Comparison of ENCODE assay signal across 8 mouse cellular contexts in the genomic region with DNA sequence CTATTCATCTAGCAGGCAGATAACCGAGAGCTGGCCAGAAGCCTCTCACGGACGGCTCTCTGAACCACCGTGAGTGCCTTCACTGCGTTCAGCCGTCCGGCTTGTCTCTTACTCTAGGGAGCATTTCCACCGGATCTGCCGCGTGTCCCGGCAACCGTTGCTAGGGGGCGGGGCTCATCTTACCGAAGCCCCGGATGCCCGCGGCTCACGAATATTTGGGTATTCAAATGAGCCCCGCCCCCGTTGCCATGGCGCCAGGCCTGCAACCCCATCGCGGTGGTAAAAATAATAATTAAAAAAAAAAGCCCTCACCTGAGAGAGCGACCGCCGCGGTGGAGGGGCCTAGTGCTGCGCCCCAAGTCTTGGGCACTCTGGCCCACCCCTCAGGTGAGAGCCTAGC. TPM values are rescaled to one million over a fixed set of nuclear protein-coding genes. Genes with fewer than 3 reads are reported as not detected.
DNase-seq lines count a peak whose midpoint lies in the region; ATAC-seq lines count a peak whose summit lies in the region.

No protein-coding gene starts in this region.

- H3K4me1 ChIP-seq in embryonic facial prominence, embryonic 15.5 days: peaks cover 40% of the 10 kb centered on the region
- peaks cover 35% of the 10 kb centered on the region for H3K4me1 ChIP-seq in heart, embryonic 10.5 days
- H3K4me1 ChIP-seq in kidney, embryonic 15.5 days: peaks cover 32% of the 10 kb centered on the region
- H3K4me1 ChIP-seq in liver, embryonic 11.5 days (replicated peaks; ENCODE audit: control insufficient read depth, insufficient read depth, low read length): peaks cover 50% of the 10 kb centered on the region

- peaks cover 25% of the 10 kb centered on the region for H3K36me3 ChIP-seq in embryonic facial prominence, embryonic 15.5 days
- peaks cover 30% of the 10 kb centered on the region for H3K36me3 ChIP-seq in heart, embryonic 10.5 days
- peaks cover 28% of the 10 kb centered on the region for H3K36me3 ChIP-seq in kidney, embryonic 15.5 days
- H3K36me3 ChIP-seq in liver, embryonic 11.5 days (ENCODE audit: control insufficient read depth, insufficient read depth, low read length): peaks cover 21% of the 10 kb centered on the region
- peaks cover 12% of the 10 kb centered on the region for H3K36me3 ChIP-seq in splenic B cell, adult 2 months (ENCODE audit: control insufficient read depth, insufficient read depth, low read length, poor library complexity, severe bottlenecking)

- under 1% methylated on average over 28 of the region's 28 CpGs for WGBS in embryonic facial prominence, embryonic 15.5 days
- under 1% methylated on average over 28 of the region's 28 CpGs for WGBS in heart, embryonic 10.5 days
- WGBS in kidney, embryonic 15.5 days: under 1% methylated on average over 28 of the region's 28 CpGs
- WGBS in liver, embryonic 11.5 days: 2% methylated on average over 28 of the region's 28 CpGs

- peak overlapping the region; percentile 48; the same call in 1 of the 2 replicates for H3K9ac ChIP-seq in embryonic facial prominence, embryonic 15.5 days
- peak overlapping the region; percentile 41 for H3K9ac ChIP-seq in kidney, embryonic 15.5 days
- peak overlapping the region; percentile 96 for H3K9ac ChIP-seq in liver, embryonic 11.5 days (ENCODE audit: low read depth, low read length)

- no peaks in the 10 kb centered on the region for H3K9me3 ChIP-seq in embryonic facial prominence, embryonic 15.5 days (replicated peaks)
- no peaks in the 10 kb centered on the region for H3K9me3 ChIP-seq in heart, embryonic 10.5 days
- no peaks in the 10 kb centered on the region for H3K9me3 ChIP-seq in kidney, embryonic 15.5 days (replicated peaks)
- H3K9me3 ChIP-seq in liver, embryonic 11.5 days (ENCODE audit: control insufficient read depth, low read length): no peaks in the 10 kb centered on the region

- H3K27me3 ChIP-seq in embryonic facial prominence, embryonic 15.5 days: no peaks in the 10 kb centered on the region
- H3K27me3 ChIP-seq in heart, embryonic 10.5 days (ENCODE audit: insufficient read depth, poor library complexity, severe bottlenecking): peaks cover 21% of the 10 kb centered on the region; the same call in 1 of the 2 replicates
- H3K27me3 ChIP-seq in kidney, embryonic 15.5 days: no peaks in the 10 kb centered on the region
- H3K27me3 ChIP-seq in liver, embryonic 11.5 days (replicated peaks; ENCODE audit: control insufficient read depth, insufficient read depth, low read length): no peaks in the 10 kb centered on the region
- no peaks in the 10 kb centered on the region for H3K27me3 ChIP-seq in splenic B cell, adult 2 months (ENCODE audit: control insufficient read depth, insufficient read depth, low read length, poor library complexity, severe bottlenecking)

- DNase-seq in B cell, adult 2 months: peak; percentile 100
- peak; percentile 75 to 86 for DNase-seq in adrenal gland, postnatal 4 days (ENCODE audit: low spot score in 2 of 2)
- DNase-seq in heart, embryonic 10.5 days (ENCODE audit: low spot score): peak; percentile 95
- DNase-seq in liver, embryonic 11.5 days (ENCODE audit: low spot score): peak; percentile 96
- peak; percentile 91 for DNase-seq in naive thymus-derived CD4-positive, alpha-beta T cell, adult 2 months (ENCODE audit: low read depth)
- DNase-seq in splenic B cell, adult 2 months (ENCODE audit: low read depth, low spot score): peak; percentile 97

- H3K4me2 ChIP-seq in embryonic facial prominence, embryonic 15.5 days (replicated peaks): peak overlapping the region; percentile 95
- peak overlapping the region; percentile 94 for H3K4me2 ChIP-seq in kidney, embryonic 15.5 days
- peak overlapping the region; percentile 97 for H3K4me2 ChIP-seq in liver, embryonic 11.5 days

- peak overlapping the region; percentile 92 for H3K4me3 ChIP-seq in embryonic facial prominence, embryonic 15.5 days (replicated peaks)
- peak overlapping the region; percentile 83 for H3K4me3 ChIP-seq in heart, embryonic 10.5 days
- peak overlapping the region; percentile 95 for H3K4me3 ChIP-seq in kidney, embryonic 15.5 days (replicated peaks)
- H3K4me3 ChIP-seq in liver, embryonic 11.5 days (ENCODE audit: low read depth, low read length): peak overlapping the region; percentile 98

- no peak for ATAC-seq in embryonic facial prominence, embryonic 15.5 days (ENCODE audit: insufficient number of reproducible peaks, low FRiP score, low TSS enrichment, low read depth)
- peak; percentile 19; the same call in 1 of the 2 replicates for ATAC-seq in kidney, embryonic 15.5 days (replicated peaks; ENCODE audit: low FRiP score)
- ATAC-seq in liver, embryonic 11.5 days (replicated peaks; ENCODE audit: low FRiP score): peak; percentile 37

- peak overlapping the region; percentile 94 for H3K27ac ChIP-seq in embryonic facial prominence, embryonic 15.5 days (replicated peaks)
- H3K27ac ChIP-seq in heart, embryonic 10.5 days: peak overlapping the region; percentile 95
- peak overlapping the region; percentile 84 for H3K27ac ChIP-seq in kidney, embryonic 15.5 days
- peak overlapping the region; percentile 89 for H3K27ac ChIP-seq in liver, embryonic 11.5 days (ENCODE audit: low read depth, low read length)

RNA-seq across cellular contexts. Expression of gene Lrrc56, which starts 0.9 kb away (rescaled TPM):
- total RNA-seq in adrenal gland, postnatal 4 days (2021): 1 to 10 TPM; 8.8 to 9.9 TPM
- polyA plus RNA-seq in embryonic facial prominence, embryonic 15.5 days (2015; fragmentation: Nextera tagmentation; extraction: Ambion mirVana): 11.2 and 14.7 TPM in 2 replicates
- 3.3 and 6.7 TPM in 2 replicates for polyA plus RNA-seq in heart, embryonic 10.5 days (2016; fragmentation: Nextera tagmentation; extraction: Ambion mirVana)
- 10.3 and 13.9 TPM in 2 replicates for polyA plus RNA-seq in kidney, embryonic 15.5 days (2015; fragmentation: Nextera tagmentation; extraction: Ambion mirVana)
- polyA plus RNA-seq in liver, embryonic 11.5 days (2014; fragmentation: Nextera tagmentation; extraction: Ambion mirVana): 20.8 and 20.9 TPM in 2 replicates

RNA-seq across cellular contexts. Expression of gene Hras, which starts 1.0 kb away (rescaled TPM):
- total RNA-seq in adrenal gland, postnatal 4 days (2021): 10 to 100 TPM; 88.5 to 96.4 TPM
- polyA plus RNA-seq in embryonic facial prominence, embryonic 15.5 days (2015; fragmentation: Nextera tagmentation; extraction: Ambion mirVana): 180 and 183 TPM in 2 replicates
- polyA plus RNA-seq in heart, embryonic 10.5 days (2016; fragmentation: Nextera tagmentation; extraction: Ambion mirVana): 89.6 and 92.6 TPM in 2 replicates
- polyA plus RNA-seq in kidney, embryonic 15.5 days (2015; fragmentation: Nextera tagmentation; extraction: Ambion mirVana): 92.1 and 98.0 TPM in 2 replicates
- 112 and 118 TPM in 2 replicates for polyA plus RNA-seq in liver, embryonic 11.5 days (2014; fragmentation: Nextera tagmentation; extraction: Ambion mirVana)

RNA-seq across cellular contexts. Expression of gene Lmntd2, which starts 19.1 kb away (rescaled TPM):
- 1 to 10 TPM in 1 of 2 experiments, under 1 TPM in 1; 0.82 to 1.0 TPM for total RNA-seq in adrenal gland, postnatal 4 days (2021)
- 2.3 and 3.6 TPM in 2 replicates for polyA plus RNA-seq in embryonic facial prominence, embryonic 15.5 days (2015; fragmentation: Nextera tagmentation; extraction: Ambion mirVana)
- 1.4 and 2.1 TPM in 2 replicates for polyA plus RNA-seq in heart, embryonic 10.5 days (2016; fragmentation: Nextera tagmentation; extraction: Ambion mirVana)
- 3.4 and 3.5 TPM in 2 replicates for polyA plus RNA-seq in kidney, embryonic 15.5 days (2015; fragmentation: Nextera tagmentation; extraction: Ambion mirVana)
- 1.8 and 2.6 TPM in 2 replicates for polyA plus RNA-seq in liver, embryonic 11.5 days (2014; fragmentation: Nextera tagmentation; extraction: Ambion mirVana)

RNA-seq across cellular contexts. Expression of gene Rassf7, which starts 20.8 kb away (rescaled TPM):
- total RNA-seq in adrenal gland, postnatal 4 days (2021): 10 to 100 TPM; 14.7 to 15.1 TPM
- 55.3 and 56.3 TPM in 2 replicates for polyA plus RNA-seq in embryonic facial prominence, embryonic 15.5 days (2015; fragmentation: Nextera tagmentation; extraction: Ambion mirVana)
- 22.6 and 41.4 TPM in 2 replicates for polyA plus RNA-seq in heart, embryonic 10.5 days (2016; fragmentation: Nextera tagmentation; extraction: Ambion mirVana)
- polyA plus RNA-seq in kidney, embryonic 15.5 days (2015; fragmentation: Nextera tagmentation; extraction: Ambion mirVana): 57.5 and 66.9 TPM in 2 replicates
- 35.1 TPM in 2 replicates for polyA plus RNA-seq in liver, embryonic 11.5 days (2014; fragmentation: Nextera tagmentation; extraction: Ambion mirVana)

RNA-seq across cellular contexts. Expression of gene Rnh1, which starts 22.2 kb away (rescaled TPM):
- 100 to 1,000 TPM; 179 to 186 TPM for total RNA-seq in adrenal gland, postnatal 4 days (2021)
- polyA plus RNA-seq in embryonic facial prominence, embryonic 15.5 days (2015; fragmentation: Nextera tagmentation; extraction: Ambion mirVana): 210 and 216 TPM in 2 replicates
- polyA plus RNA-seq in heart, embryonic 10.5 days (2016; fragmentation: Nextera tagmentation; extraction: Ambion mirVana): 103 and 105 TPM in 2 replicates
- polyA plus RNA-seq in kidney, embryonic 15.5 days (2015; fragmentation: Nextera tagmentation; extraction: Ambion mirVana): 115 and 122 TPM in 2 replicates
- polyA plus RNA-seq in liver, embryonic 11.5 days (2014; fragmentation: Nextera tagmentation; extraction: Ambion mirVana): 91.2 and 93.7 TPM in 2 replicates

Comparison
In these comparisons a context has a peak if more than half of its experiments do, and no peak if none do; other contexts are left out.
1. H3K9ac ChIP-seq: peak in every context shown above with its lines; median percentile 96 in liver, embryonic 11.5 days; 48 in embryonic facial prominence, embryonic 15.5 days; 41 in kidney, embryonic 15.5 days.